Mouse (Mus musculus) cerebellum, adult 11-12 months (tissue): ENCODE data around the gene Eif2a.
"Not testable (repeated sequence)": the region's sequence is repeated elsewhere in the genome, so short reads cannot be mapped to it uniquely, and the experiment has no call there.

Experiments used
- DNase-seq: peaks from one replicate; pipeline ENCODE4 v3.0.0; 2022

Eif2a gene

GRCm38 (mm10) chr3:58523386-58523785 is 2.2 kb upstream of the Eif2a start:
- DNase-seq = no peak

- DNase-seq = no peak
Measured at GRCm38 (mm10) chr3:58524246-58524645, 1.4 kb upstream of the Eif2a start.

- DNase-seq = no peak
Measured at GRCm38 (mm10) chr3:58525166-58525565, 455 bp upstream of the Eif2a start.

- no peak for DNase-seq
Measured at GRCm38 (mm10) chr3:58526408-58526737, 752 bp downstream of the Eif2a start.

- DNase-seq = no peak
Measured at GRCm38 (mm10) chr3:58536573-58536972, 11.0 kb downstream of the Eif2a start.

GRCm38 (mm10) chr3:58552001-58552811 is 26.6 kb downstream of the Eif2a start:
- no peak for DNase-seq

GRCm38 (mm10) chr3:58556649-58557048 is 31.0 kb downstream of the Eif2a start:
- no peak for DNase-seq

GRCm38 (mm10) chr3:58559887-58560286 is 34.3 kb downstream of the Eif2a start:
- DNase-seq = no peak

- DNase-seq = no peak
Measured at GRCm38 (mm10) chr3:58561437-58561836, 35.8 kb downstream of the Eif2a start.

GRCm38 (mm10) chr3:58570821-58571220 is 45.2 kb downstream of the Eif2a start:
- no peak for DNase-seq

GRCm38 (mm10) chr3:58576137-58577066 is 50.8 kb downstream of the Eif2a start, which contains the start of gene Selenot:
Gene Selenot (plus strand): TSS chr3:58576636.
- peak; percentile 98 for DNase-seq

GRCm38 (mm10) chr3:58577067-58577503 is 51.5 kb downstream of the Eif2a start:
- no peak for DNase-seq

- DNase-seq = no peak
Measured at GRCm38 (mm10) chr3:58577506-58578050, 52.0 kb downstream of the Eif2a start.

GRCm38 (mm10) chr3:58581530-58581929 is 55.9 kb downstream of the Eif2a start:
- DNase-seq = no peak

GRCm38 (mm10) chr3:58582297-58582696 is 56.7 kb downstream of the Eif2a start:
- no peak for DNase-seq

GRCm38 (mm10) chr3:58582788-58583426 is 57.3 kb downstream of the Eif2a start:
- no peak for DNase-seq

- DNase-seq = not testable (repeated sequence)
Measured at GRCm38 (mm10) chr3:58590544-58590943, 64.9 kb downstream of the Eif2a start.

GRCm38 (mm10) chr3:58592666-58593065 is 67.0 kb downstream of the Eif2a start:
- DNase-seq = not testable (repeated sequence)

GRCm38 (mm10) chr3:58593623-58594022 is 68.0 kb downstream of the Eif2a start:
- no peak for DNase-seq
